Mouse (Mus musculus) kidney, embryonic 16.5 days (tissue): ENCODE data around the gene Fam209. TPM values are rescaled to one million over a fixed set of nuclear protein-coding genes. Genes with fewer than 3 reads are reported as not detected.

Experiments used
- polyA plus RNA-seq: library from polyadenylated mRNA; unstranded; fragments of >200 nt; fragmentation: Nextera tagmentation; extraction: Ambion mirVana; gene quantifications from 2 replicates; pipeline ENCODE4 v1.2.1, GENCODE M21; 2015

The Fam209 gene
- polyA plus RNA-seq, 1 experiment from 2014 or later, result 0.64 TPM

Other genes starting within 250 kb of the Fam209 start
- not detected in 2 replicates for gene Mc3r, start 224.0 kb upstream of the Fam209 start, polyA plus RNA-seq
- gene Fam210b, start 127.0 kb upstream of the Fam209 start, polyA plus RNA-seq, result 12.0 and 12.8 TPM in 2 replicates
- gene Aurka, start 102.0 kb upstream of the Fam209 start, polyA plus RNA-seq, result 112 and 117 TPM in 2 replicates
- 36.6 and 38.3 TPM in 2 replicates for gene Cstf1, start 101.8 kb upstream of the Fam209 start, polyA plus RNA-seq
- 0.32 and 0.36 TPM in 2 replicates for gene Cass4, start 78.7 kb upstream of the Fam209 start, polyA plus RNA-seq
- gene Rtf2, start 32.0 kb upstream of the Fam209 start, polyA plus RNA-seq, result 81.2 and 85.3 TPM in 2 replicates
- 1.5 and 1.8 TPM in 2 replicates for gene Gcnt7, start 13.9 kb upstream of the Fam209 start, polyA plus RNA-seq
- 0.52 and 0.60 TPM in 2 replicates for gene Tfap2c, start 77.1 kb downstream of the Fam209 start, polyA plus RNA-seq